Mouse (Mus musculus) adipocyte (in vitro differentiated cells): ENCODE measurements around the gene Cmip.

Source experiments
- DNase-seq: peaks from one replicate; pipeline ENCODE4 v3.0.0-alpha.2; 2016; ENCODE audit warnings: low spot score

The Cmip gene

DNA sequence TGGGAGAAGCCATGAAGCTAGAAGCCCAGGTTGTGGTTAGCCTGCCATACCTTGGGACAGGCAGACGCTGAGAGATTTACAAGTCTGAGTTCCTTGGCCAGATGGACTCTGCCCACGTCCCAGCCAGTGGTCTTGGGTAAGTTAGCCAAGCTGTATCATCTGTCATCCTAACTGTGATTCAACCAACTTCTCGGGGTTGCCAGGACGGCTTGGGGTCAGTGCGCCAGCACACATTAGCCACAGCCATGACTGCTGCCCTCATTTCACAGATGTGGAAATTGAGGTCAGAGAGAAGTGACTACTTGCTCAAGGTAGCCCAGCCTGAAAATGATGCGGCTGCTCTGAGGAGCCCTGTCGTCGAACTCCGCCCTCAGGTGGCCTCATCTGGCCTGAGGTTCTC, 68.0 kb downstream of the Cmip start:
- DNase-seq: peak; percentile 39

DNA sequence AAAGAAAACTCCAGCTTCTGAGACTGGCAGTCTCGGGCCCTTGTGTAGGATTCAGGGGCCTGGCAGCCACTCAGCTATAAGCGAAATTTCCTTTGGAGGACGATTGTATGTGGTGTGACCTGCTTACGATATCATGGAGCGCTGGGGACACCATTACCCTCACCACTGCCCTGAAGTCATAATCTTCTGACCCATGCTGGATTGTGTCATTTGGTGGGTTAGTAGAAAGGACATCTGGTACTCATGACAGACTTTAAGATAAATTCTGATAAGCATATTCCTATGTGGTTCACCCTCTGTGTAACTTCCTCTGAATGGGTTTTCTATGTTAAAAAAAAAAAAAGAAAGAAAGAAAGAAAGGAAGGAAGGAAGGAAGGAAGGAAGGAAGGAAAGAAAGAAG, 69.9 kb downstream of the Cmip start:
- no peak for DNase-seq

DNA sequence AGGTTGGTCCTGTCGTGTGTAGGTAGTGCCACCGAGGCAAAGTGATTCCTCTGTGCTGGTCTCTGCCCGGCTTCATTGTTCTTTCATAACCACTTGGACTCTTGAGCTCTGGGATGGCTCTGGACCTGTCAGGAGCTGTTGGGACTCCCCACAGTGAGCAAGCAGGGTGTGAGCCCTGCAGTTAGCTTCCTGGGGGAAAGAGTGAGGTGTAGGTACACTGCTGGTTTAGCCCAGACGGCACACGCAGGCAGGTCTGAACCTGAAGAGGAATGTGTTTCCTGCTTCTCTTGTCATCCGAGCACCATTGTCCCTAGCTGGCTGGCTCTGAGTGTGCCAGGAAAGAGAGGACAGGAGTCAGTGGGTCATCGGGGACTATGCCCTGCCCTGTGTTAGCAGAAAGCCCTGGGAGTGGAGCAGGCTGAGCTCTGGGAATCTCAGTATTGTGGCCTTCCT, 70.5 kb downstream of the Cmip start:
- DNase-seq: peak; percentile 88

DNA sequence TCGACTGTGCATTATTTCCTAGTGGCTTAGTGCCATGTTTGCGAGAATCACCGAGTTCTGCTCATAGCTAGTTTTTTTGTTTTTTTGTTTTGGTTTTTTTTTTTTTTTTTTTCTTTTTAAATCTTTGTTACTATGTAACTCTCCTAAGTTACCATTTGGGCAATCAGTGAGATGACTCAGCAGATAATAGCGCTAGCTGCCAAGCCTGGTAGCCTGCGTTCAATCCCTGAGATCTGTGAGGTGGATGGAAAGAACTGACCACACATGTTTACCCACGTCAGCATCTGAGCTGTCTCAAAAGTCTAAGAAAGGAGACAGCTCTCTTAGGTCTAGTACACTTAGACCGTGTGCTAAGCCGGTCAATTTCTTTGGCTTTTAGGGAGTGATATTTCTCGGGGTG, 71.9 kb downstream of the Cmip start:
- DNase-seq: peak; percentile 84

DNA sequence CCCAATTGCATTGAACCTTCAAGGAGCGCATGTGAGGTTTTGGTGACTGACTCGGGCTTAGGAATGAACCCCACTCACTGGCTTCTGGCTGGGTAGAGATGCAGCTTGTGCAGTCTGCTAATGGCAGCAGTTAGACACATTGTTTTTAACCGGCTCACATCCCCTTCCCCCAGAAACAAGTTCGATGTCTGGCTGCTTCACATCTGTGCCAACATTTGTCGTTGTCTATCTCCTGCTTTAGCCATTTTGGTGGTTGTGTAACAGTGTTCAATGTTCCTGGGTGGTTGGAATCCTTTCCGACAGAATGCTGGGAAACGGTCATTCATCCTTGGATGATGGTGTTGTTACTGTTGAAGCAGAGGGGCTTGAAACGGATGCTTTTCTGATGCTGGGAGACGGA, 72.3 kb downstream of the Cmip start:
- peak; percentile 44 for DNase-seq

DNA sequence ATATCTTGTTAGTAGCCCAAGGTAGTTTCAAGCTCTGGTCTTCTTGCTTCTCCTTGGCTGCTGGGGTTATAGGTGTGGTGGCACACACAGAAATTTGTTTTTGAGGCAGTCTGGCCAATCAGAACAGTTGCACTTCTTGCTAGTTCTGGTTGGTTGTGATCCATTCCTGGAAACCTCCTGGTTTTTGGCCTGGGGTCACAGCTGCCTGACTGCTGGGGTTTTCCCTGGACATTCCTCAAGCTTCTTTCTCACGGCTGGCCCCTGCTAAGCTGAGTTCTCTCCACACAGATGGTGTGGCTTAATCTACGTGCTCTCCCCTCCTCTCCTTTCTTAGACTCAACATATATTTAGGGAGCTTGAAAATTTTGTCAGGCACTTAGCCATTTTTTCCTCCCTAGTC, 73.0 kb downstream of the Cmip start:
- peak; percentile 70 for DNase-seq

DNA sequence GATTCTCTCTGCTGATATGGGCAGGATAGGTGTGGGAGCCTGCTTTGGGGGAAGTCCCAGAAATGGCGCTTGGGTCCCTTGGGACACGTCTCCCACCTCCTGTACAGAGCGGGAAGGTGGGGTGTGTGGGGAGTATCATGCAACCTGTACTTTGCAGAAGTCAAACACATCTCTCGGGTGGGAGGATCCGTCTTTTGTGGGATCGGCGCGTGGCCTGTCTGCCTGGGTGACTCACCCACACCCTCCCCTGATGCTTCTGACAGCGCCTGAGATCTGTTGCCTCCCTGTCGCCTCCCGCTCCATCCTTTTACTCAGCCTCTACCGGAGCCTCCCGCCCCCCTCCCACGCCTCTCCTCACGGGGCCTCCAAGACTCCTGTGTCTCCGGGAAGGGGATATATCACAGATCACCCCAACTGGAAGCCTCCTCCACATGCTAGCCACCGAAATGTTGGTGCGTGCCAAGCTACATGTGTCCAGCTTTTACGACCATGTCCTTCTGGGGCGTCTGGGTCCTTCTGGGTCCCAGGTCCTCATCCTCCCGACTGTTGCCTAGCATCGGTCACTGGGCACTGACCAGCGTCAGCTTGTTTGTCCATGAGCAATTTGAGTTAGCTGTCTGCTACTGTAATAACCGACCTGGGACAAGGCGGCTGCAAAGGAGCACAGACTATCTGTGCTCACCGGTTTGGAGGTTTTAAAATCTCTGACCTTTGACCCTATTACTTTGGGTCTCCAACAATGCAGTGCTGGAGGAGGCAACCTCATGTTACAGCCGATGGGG, 75.6 kb downstream of the Cmip start:
- no peak for DNase-seq

DNA sequence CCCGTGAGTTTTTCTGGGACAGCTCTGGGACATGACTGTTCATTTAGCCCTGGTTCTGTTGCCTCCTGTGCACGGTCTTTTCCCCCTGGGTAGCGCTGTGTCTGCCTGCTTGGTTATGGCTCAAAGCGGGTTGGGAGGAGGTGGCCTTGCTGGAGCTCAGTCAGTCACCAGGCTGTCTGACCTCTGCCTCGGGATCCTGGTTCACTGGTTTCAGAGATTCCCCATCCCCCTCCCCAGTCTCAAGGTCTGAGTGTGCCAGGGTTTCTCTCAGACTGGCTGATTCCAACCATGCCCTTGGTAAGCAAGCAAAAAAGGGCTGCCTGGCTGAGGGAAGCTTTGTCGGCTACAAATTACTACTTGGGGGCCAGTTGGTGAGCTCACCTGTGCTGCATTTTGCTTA, 76.8 kb downstream of the Cmip start:
- peak; percentile 88 for DNase-seq

DNA sequence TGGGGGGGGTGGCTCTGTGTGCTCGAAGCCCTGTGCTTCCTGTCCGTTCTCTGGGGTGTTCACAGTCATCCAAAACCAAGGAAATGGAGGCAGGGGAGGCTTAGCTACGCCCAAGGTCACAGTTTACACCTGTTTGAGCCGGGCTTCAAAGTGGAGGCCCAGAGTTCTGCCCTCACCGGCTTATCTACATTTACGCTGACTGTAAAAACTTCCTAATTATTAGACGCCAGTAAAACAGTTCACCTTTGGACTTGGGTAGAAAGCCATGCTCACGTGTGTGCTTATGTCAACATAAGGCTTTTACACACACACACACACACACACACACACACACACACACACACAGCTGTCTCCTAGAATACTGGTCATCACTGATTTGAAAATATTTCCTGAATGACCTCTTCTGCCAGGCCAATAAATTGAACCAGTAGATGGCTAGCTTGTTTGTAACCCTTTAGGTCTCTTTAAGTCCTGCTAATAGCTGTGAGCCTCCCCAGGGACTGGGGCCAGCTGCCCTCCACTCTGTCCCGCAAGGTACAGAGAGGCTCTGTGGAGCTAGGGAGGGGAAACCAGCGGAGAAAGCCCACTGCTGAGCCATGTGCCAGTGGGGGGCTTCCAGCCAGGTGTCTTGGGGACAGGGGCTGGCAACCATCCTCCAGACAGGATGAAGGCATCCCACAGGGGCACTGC, 77.3 kb downstream of the Cmip start:
- no peak for DNase-seq

DNA sequence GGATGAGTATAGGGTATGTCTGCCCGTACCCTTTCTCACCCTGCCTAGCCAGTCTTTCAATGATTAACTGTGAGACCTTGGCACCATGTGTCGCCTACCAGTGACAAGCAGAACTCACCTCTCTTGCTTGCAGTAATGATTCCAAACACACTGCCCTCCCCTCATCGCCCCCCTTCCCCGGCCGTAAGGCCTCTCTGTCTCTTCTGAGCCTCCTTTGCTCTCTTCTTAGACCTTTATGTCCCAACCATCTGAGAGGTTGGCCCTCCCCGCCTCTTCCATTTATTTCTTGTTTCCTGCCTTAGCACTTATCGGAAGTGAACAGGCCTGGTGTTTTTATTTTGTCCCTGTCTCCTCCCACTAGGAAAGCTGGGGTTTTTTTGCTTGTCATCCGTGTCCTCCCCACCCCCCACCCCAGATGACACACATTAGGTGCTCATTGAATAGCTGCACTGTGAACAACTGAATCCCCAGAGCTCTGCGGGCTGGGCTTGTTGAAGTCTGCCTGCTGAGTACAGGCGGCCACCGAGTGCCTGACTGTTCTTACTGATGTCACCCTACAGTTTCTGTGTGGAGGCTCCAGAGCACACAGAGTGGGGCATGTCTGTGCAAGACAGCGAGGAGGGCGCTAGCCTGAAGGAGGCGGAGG, 78.0 kb downstream of the Cmip start:
- no peak for DNase-seq

DNA sequence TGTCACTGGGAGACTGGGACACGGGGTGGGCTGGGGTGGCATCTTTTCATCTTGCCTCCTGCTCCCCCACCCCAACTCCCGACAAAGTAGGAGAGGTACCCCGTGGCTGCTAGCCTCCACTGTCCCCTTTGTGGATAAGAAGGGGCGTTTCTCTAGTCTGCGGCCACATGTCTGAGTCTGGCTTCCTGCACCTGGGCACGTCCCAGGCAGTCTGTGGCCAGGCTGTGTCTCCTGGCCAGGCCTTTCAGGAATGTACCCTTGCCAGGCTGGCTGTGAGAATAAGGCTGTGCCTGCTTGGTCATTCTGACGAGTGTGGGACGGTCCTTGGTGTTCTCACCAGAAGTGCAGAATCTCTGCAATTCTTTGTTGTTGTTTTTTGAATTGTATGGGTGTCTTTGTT, 78.6 kb downstream of the Cmip start:
- no peak for DNase-seq

DNA sequence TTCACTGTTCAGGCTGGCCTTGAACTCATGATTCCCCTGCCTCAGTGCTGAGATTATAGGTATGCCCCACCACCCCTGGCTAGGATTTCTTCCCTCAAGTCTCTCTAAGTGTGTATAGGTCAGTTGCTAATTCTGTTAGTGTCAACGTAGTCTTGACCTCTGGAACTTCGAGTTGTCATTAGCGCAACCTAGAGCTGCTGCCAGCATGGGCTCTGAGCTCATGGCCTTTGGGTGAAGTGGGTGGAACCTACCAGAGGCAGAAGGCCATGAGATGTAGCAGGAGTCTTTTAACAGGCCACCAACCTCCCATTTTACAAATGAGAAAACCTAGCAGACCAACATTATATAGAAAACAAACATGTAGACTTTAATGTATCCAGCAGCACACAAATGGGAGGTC, 80.3 kb downstream of the Cmip start:
- DNase-seq: peak; percentile 35

DNA sequence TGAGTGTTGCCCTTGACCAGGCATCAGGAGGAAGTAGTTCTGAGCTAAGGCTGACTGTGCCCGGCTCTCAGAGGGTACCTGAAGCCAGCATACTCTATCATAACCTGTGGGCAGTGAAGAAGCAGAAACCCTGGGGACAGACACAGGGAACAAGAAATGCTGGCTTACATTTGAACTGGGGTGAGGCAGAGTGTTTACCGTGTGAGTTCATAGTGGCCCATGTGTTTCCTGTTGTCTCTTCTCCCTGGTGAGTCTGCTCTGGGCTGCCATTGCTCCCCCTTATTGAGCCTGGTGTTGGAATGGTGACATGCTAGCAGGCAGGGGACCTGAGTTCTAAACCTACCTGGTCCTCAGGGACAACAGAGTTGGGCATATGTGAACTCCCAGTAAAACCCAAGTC, 81.8 kb downstream of the Cmip start:
- no peak for DNase-seq

DNA sequence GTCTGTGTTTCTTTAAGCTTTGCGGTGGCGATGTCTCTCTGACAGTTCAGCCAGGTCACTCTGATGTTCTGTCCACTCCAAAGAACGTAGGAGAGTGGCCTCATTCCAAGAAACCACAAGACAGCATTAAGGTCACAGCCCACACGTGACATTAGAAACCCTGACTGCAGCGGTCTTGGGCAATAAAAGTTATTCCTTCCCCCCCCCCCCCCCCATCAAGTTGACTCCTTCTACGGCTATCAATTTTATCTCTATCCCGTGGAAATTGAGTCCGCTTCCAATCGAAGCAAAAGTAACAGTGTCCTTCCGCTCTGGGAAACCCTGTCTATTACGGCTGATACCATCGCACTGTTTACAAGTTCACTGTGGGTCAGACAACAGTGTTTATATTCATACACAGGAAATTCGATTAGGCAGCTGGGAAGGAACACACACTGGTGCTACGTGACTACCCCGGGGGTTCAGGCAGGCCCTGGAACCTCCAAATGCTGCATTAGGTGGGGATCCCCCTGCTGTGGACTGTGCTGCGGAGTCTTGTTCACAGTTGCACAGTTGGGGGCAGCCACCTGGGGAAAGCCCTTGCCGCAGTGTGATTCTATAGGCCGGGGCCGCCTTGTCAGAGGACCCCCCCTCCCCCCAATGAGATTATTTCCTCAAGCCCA, 82.6 kb downstream of the Cmip start:
- peak; percentile 64 for DNase-seq

DNA sequence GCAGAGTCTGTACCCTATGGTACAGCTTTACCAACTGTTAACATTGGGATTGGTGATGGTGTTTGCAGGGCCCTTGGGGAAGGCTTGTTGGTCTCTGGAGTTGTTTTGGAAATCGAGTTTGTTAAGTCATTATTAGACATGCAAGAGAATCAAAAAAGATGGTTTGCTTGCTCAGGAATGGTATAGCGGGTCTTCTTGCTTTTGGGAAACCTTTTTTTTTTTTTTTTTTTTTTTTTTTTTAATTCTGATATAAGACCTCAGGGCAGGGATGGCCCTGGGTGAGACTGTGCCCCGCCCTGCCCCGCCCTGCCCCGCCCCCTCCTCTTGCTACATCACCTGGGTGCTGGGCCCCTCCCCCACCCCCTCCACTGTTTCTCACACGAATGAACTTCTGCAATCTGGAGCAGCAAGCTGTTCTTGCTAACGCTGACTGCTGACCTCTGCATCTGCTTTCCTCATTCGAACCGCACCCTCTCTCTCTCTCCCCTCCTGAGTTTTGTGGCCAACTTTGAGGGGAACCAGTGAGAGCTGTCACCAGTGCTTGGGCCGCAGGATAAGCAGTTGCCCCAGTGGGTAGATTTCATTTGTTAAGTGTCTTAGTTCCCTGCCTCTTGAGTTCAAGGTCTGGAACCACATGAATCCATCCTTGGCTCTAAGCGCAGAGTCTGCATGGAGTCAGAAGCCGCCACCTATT, 83.2 kb downstream of the Cmip start:
- DNase-seq: peak; percentile 72

DNA sequence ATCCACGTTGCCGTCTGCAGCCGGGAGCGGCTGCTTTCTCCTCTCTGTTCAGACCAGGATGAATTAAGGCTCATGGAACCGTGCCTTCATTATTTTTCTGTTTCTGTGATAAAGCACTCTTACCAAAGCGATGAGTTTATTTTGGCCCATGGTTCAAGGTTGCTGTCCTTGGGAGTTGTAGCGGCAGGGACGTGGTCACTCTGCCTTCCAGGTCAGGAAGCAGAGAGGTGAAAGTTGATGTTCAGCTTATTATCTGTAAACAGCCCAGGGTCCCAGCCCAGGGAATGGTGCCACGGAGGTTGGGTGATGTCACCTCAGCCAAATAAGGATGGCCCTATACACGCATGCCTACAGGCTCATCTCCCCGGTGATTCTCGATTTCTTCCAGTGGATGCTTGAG, 83.9 kb downstream of the Cmip start:
- DNase-seq: no peak

DNA sequence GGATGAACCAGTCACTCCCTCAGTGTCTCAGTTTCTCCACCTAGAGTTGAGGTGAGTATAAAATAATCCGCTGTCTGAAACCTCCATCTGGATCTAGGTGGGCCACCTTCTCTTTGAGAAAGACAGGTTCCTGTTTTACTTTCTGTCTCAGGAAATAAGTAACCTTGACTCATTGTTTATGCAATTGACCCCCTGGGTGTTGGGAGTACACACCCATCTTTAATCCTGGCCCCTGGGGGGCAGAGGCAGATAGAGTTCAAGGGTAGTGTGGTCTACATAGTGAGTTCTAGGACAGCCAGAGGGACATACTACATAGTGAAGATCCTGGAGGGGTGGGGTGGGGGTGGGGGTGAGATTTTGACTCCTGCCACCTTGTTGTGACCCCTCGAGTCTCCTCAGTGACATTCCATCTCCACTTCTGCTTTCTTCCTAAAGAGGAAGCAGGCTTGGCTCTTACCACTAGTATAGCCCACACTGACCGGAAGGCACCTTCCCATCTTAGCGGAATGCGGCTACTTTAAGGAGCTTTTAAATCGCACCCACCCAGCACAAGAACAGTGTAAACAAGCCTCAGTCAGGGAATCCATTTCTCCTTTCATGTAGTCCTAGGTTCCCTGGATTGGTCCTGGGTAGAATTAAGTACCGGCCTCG, 86.0 kb downstream of the Cmip start:
- no peak for DNase-seq

DNA sequence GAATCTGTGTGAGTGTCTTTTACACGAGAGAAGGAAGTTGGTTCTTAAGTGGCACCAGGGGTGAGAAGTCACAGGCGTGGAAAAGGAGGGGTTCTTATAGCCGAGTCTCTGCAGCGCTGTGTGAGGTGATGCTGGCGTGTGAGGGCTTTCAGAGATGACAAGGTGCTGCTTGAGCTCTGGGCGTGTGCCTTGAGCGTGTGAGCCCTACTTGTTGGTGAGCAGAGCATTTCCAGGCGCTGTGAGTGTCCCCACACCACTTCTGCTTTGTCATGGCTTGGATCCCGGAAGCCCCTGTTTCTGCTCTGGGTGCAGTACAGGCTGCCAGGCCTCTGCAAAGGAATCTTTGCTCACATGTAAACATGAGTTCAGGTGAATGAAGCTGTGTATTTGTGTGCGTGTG, 86.6 kb downstream of the Cmip start:
- no peak for DNase-seq

DNA sequence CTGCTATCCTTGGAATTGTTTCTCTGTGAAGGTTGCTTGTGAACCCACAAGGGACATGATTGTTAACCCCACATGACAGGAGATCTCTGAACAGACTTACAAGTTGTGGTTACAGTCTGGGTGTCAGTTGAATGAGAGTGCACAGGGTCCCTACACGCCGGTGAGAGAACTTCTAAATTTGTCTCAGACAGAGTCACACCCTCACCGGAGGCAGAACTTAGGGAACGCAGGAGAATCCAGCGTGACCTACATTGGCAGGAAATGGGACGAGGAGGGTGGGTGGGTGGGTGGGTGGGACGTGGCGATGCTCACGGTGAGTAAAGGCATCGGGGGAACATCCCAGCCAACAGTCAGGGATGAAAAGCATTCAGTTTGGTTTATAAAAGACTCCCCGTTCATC, 88.0 kb downstream of the Cmip start:
- DNase-seq: no peak

DNA sequence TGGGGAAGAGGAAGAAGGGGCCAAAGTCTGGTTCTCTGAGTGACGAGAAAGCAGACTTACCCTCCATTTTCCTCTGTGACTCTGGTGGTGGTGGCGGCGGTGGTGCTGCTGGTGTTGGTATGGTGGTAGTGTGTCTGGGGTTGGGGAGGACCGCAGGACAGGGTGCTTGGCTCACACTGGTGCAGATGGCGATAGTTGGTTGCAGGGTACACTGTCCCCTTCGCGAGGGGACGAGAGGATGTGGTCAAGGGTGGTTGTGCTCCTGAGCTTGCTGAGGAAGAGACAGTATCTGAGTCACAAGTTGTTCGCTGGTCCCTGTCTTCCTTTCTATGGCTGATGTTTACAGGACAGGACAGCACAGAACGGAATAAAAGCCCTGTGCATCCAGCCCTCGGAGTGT, 88.5 kb downstream of the Cmip start:
- no peak for DNase-seq

DNA sequence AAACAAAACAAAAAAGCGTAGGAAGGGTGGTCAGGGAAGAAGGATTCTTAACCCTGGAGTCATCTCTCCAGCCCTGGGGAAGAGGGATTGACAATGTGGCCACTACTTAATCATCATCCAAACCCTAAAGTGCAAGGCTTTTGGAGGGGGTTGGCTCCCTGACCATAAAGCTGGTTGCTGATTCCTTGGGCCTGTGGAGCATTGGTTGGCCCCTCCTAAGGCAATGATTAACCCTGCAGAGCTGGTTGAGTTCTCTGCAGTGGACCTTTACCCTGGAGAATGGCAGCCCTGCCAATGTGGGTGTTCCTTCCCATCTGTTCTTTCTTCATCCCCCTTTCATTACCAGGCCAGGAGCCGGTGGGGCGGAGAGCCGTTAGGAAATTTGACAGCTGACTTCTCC, 90.7 kb downstream of the Cmip start:
- DNase-seq: peak; percentile 90
